Mouse (Mus musculus): ENCODE data around the gene 1300017J02Rik.

1300017J02Rik gene

DNA sequence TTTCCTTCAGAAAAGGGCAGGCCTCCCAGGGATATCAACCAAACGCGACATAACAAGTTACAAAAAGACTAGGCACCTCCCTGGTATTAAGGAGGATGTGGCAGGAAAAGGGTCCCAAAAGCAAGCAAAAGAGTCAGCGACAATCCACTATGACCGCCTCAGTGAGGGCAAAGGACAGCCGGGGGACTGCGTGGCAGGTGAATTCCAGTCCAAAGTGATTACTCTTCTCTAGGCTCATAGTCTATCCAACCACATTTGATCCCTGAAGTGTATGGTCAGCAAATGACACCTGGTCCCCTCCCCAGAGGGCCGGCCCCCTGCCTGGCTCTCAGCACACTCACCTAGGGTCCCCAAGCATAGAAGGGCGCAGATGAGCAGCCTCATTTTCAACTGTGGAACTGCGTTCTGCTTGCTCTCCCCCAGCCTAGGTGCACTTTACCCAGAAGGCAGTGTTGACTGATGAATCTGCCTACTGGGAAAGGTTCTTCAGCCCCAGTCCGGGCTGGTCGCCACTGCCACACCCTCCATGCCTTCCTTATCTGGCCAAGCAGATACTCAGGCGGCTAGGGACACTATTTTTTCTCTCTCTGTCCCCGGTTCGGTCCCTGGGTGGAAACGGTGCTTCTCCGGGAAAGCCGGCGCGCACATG lies 16.9 kb downstream of the 1300017J02Rik start:
- Histone ChIP-seq H3K4me1 (replicated peaks; ENCODE audit: low read depth, low read length) (peaks cover 17% of the 10 kb centered on the region), H3K27me3 (ENCODE audit: insufficient read depth, low read length) (no peaks in the 10 kb centered on the region), H3K4me3 (replicated peaks; ENCODE audit: low read length) (peak overlapping the region; percentile 53), H3K36me3 (ENCODE audit: insufficient read depth, low read length) (no peaks in the 10 kb centered on the region), H3K9me3 (ENCODE audit: low read length) (no peaks in the 10 kb centered on the region)
- TF ChIP-seq POU5F1 (IDR thresholded peaks at IDR 0.05; ENCODE audit: borderline replicate concordance, low read length), result no peak
- no peak for TF ChIP-seq CTCF (conservative IDR thresholded peaks at IDR 0.05; ENCODE audit: low read length)
- no peak for TF ChIP-seq NANOG (IDR thresholded peaks at IDR 0.05; ENCODE audit: borderline replicate concordance, low read length)

DNA sequence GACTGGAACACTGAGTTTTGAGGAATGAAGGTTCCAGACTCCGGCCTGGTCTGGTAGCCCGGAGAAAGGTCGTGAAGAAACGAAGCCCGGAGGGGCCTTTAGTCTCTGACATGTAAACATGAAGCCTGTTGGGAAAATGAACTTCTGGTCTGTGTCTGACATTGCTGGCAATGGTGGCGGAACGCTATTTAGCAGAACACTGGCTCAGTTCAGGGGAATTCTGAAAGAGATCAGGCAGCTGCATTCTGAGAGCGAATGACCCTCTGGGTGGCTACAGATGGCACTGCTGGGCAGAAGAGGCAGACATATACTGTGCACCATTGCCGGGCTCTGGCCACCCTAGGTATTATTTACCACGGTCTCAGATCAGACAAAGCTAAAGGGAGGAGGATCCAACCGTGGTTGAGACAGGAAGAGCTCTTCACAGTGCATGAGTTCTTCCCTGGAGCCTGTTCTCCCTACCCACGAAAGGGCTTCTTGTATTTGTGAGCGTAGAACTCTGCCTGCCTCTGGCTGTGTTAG lies 17.9 kb downstream of the 1300017J02Rik start:
- Histone ChIP-seq H3K27me3 (ENCODE audit: insufficient read depth, low read length) (no peaks in the 10 kb centered on the region), H3K4me3 (replicated peaks; ENCODE audit: low read length) (no peak overlapping the region), H3K4me1 (replicated peaks; ENCODE audit: low read depth, low read length) (peaks cover 17% of the 10 kb centered on the region), H3K9me3 (ENCODE audit: low read length) (no peaks in the 10 kb centered on the region), H3K36me3 (ENCODE audit: insufficient read depth, low read length) (no peaks in the 10 kb centered on the region)
- no peak for TF ChIP-seq CTCF (conservative IDR thresholded peaks at IDR 0.05; ENCODE audit: low read length)
- no peak for TF ChIP-seq NANOG (IDR thresholded peaks at IDR 0.05; ENCODE audit: borderline replicate concordance, low read length)
- TF ChIP-seq POU5F1 (IDR thresholded peaks at IDR 0.05; ENCODE audit: borderline replicate concordance, low read length), result no peak

GRCm38 (mm10) chr9:103286396-103286795 lies 18.5 kb downstream of the 1300017J02Rik start:
- peaks cover 17% of the 10 kb centered on the region for H3K4me1 ChIP-seq (replicated peaks; ENCODE audit: low read depth, low read length)
- TF ChIP-seq CTCF (conservative IDR thresholded peaks at IDR 0.05; ENCODE audit: low read length), result no peak
- no peak for TF ChIP-seq NANOG (IDR thresholded peaks at IDR 0.05; ENCODE audit: borderline replicate concordance, low read length)
- TF ChIP-seq POU5F1 (IDR thresholded peaks at IDR 0.05; ENCODE audit: borderline replicate concordance, low read length), result no peak
- no peaks in the 10 kb centered on the region for H3K36me3 ChIP-seq (ENCODE audit: insufficient read depth, low read length)
- no peaks in the 10 kb centered on the region for H3K27me3 ChIP-seq (ENCODE audit: insufficient read depth, low read length)
- H3K9me3 ChIP-seq (ENCODE audit: low read length), result no peaks in the 10 kb centered on the region
- no peak overlapping the region for H3K4me3 ChIP-seq (replicated peaks; ENCODE audit: low read length)

- Histone ChIP-seq H3K36me3 (ENCODE audit: insufficient read depth, low read length) (no peaks in the 10 kb centered on the region), H3K27me3 (ENCODE audit: insufficient read depth, low read length) (no peaks in the 10 kb centered on the region), H3K9me3 (ENCODE audit: low read length) (no peaks in the 10 kb centered on the region), H3K4me1 (replicated peaks; ENCODE audit: low read depth, low read length) (peaks cover 30% of the 10 kb centered on the region), H3K4me3 (replicated peaks; ENCODE audit: low read length) (no peak overlapping the region)
- no peak for TF ChIP-seq CTCF (conservative IDR thresholded peaks at IDR 0.05; ENCODE audit: low read length)
- no peak for TF ChIP-seq NANOG (IDR thresholded peaks at IDR 0.05; ENCODE audit: borderline replicate concordance, low read length)
- no peak for TF ChIP-seq POU5F1 (IDR thresholded peaks at IDR 0.05; ENCODE audit: borderline replicate concordance, low read length)
Measured at GRCm38 (mm10) chr9:103276876-103277275, 28.0 kb downstream of the 1300017J02Rik start.

DNA sequence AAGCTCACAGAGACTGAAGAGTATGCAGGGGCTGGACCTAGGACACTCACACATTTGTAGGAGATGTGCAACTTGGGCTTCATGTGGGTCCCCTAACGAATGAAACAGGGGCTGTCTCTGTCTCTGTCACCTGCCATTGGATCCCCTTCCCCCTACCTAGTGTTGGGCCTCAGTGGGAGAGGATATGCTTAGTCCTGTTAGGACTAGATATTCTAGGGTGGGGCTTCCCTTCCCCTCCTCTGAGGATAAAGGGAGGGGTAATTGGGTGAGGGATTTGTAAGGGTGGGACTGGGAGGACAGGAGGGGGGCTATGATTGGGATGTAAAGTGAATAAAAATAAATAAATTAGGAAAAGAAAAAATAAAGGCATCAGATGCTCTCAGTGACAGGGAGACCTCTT lies 29.2 kb downstream of the 1300017J02Rik start:
- H3K4me3 ChIP-seq (replicated peaks; ENCODE audit: low read length), result no peak overlapping the region
- H3K36me3 ChIP-seq (ENCODE audit: insufficient read depth, low read length), result no peaks in the 10 kb centered on the region
- H3K4me1 ChIP-seq (replicated peaks; ENCODE audit: low read depth, low read length), result peaks cover 35% of the 10 kb centered on the region
- H3K27me3 ChIP-seq (ENCODE audit: insufficient read depth, low read length), result no peaks in the 10 kb centered on the region
- no peak for TF ChIP-seq CTCF (conservative IDR thresholded peaks at IDR 0.05; ENCODE audit: low read length)
- no peaks in the 10 kb centered on the region for H3K9me3 ChIP-seq (ENCODE audit: low read length)

GRCm38 (mm10) chr9:103274819-103275218 lies 30.1 kb downstream of the 1300017J02Rik start:
- Histone ChIP-seq H3K9me3 (ENCODE audit: low read length) (no peaks in the 10 kb centered on the region), H3K27me3 (ENCODE audit: insufficient read depth, low read length) (no peaks in the 10 kb centered on the region), H3K4me1 (replicated peaks; ENCODE audit: low read depth, low read length) (peaks cover 35% of the 10 kb centered on the region), H3K36me3 (ENCODE audit: insufficient read depth, low read length) (no peaks in the 10 kb centered on the region), H3K4me3 (replicated peaks; ENCODE audit: low read length) (no peak overlapping the region)
- TF ChIP-seq CTCF (conservative IDR thresholded peaks at IDR 0.05; ENCODE audit: low read length) (no peak), NANOG (IDR thresholded peaks at IDR 0.05; ENCODE audit: borderline replicate concordance, low read length) (no peak), POU5F1 (IDR thresholded peaks at IDR 0.05; ENCODE audit: borderline replicate concordance, low read length) (no peak)

DNA sequence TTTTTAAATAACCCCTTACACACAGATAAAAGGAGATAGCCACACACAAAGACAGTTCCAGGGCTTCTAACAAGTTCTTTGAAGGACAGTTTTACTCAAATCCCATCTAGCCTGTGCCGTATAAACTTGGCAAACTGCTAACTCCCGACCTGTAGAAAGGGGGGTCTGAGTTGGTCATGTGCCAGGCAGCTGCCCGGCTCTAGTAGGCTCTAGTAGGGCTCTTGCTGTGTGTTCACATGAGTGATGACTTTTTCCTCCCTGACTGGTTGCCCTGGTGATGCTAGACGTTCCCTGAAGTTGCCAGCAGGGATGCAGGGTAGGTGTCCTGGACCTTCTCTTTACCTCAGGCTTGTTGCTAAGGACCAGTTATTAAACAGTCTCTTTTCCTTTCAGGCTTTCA lies 33.8 kb downstream of the 1300017J02Rik start:
- Histone ChIP-seq H3K4me1 (replicated peaks; ENCODE audit: low read depth, low read length) (peaks cover 21% of the 10 kb centered on the region), H3K27me3 (ENCODE audit: insufficient read depth, low read length) (no peaks in the 10 kb centered on the region), H3K4me3 (replicated peaks; ENCODE audit: low read length) (no peak overlapping the region), H3K9me3 (ENCODE audit: low read length) (peaks cover 19% of the 10 kb centered on the region; the same call in 1 of the 2 replicates), H3K36me3 (ENCODE audit: insufficient read depth, low read length) (no peaks in the 10 kb centered on the region)
- TF ChIP-seq POU5F1 (IDR thresholded peaks at IDR 0.05; ENCODE audit: borderline replicate concordance, low read length), result no peak
- TF ChIP-seq NANOG (IDR thresholded peaks at IDR 0.05; ENCODE audit: borderline replicate concordance, low read length), result no peak
- TF ChIP-seq CTCF (conservative IDR thresholded peaks at IDR 0.05; ENCODE audit: low read length), result no peak

GRCm38 (mm10) chr9:103265778-103266177 lies 39.1 kb downstream of the 1300017J02Rik start:
- TF ChIP-seq CTCF (conservative IDR thresholded peaks at IDR 0.05; ENCODE audit: low read length) (peak; percentile 55), POU5F1 (IDR thresholded peaks at IDR 0.05; ENCODE audit: borderline replicate concordance, low read length) (no peak)
- no peaks in the 10 kb centered on the region for H3K36me3 ChIP-seq (ENCODE audit: insufficient read depth, low read length)
- peaks cover 19% of the 10 kb centered on the region; the same call in 1 of the 2 replicates for H3K9me3 ChIP-seq (ENCODE audit: low read length)
- no peaks in the 10 kb centered on the region for H3K4me1 ChIP-seq (replicated peaks; ENCODE audit: low read depth, low read length)
- no peaks in the 10 kb centered on the region; the same call in 1 of the 2 replicates for H3K27me3 ChIP-seq (ENCODE audit: insufficient read depth, low read length)
- H3K4me3 ChIP-seq (replicated peaks; ENCODE audit: low read length), result no peak overlapping the region

GRCm38 (mm10) chr9:103252906-103253305 lies 52.0 kb downstream of the 1300017J02Rik start:
- H3K36me3 ChIP-seq (ENCODE audit: insufficient read depth, low read length), result no peaks in the 10 kb centered on the region
- H3K27me3 ChIP-seq (ENCODE audit: insufficient read depth, low read length), result no peaks in the 10 kb centered on the region
- H3K4me3 ChIP-seq (replicated peaks; ENCODE audit: low read length), result no peak overlapping the region
- no peaks in the 10 kb centered on the region for H3K4me1 ChIP-seq (replicated peaks; ENCODE audit: low read depth, low read length)
- no peak for TF ChIP-seq POU5F1 (IDR thresholded peaks at IDR 0.05; ENCODE audit: borderline replicate concordance, low read length)
- TF ChIP-seq NANOG (IDR thresholded peaks at IDR 0.05; ENCODE audit: borderline replicate concordance, low read length), result no peak
- TF ChIP-seq CTCF (conservative IDR thresholded peaks at IDR 0.05; ENCODE audit: low read length), result no peak
- H3K9me3 ChIP-seq (ENCODE audit: low read length), result no peaks in the 10 kb centered on the region
